Mouse (Mus musculus) heart, adult 18-20 months (tissue): ENCODE measurements at regions not wholly inside any gene's neighbourhood (a gene's known extent, or its start where the extent isn't known, plus 50 kb on each side); places are given as distances from the start of the nearest gene placed in this dataset.

Source experiments
- DNase-seq, 2 experiments: peaks; one replicate each; pipeline ENCODE4 v3.0.0; 2021 to 2022; ENCODE audit warnings: mixed read lengths in 1 of 2

- DNase-seq = no peak
Observed at GRCm38 (mm10) chr16:44674198-44674597, 49.9 kb upstream of the Nepro start.

DNA sequence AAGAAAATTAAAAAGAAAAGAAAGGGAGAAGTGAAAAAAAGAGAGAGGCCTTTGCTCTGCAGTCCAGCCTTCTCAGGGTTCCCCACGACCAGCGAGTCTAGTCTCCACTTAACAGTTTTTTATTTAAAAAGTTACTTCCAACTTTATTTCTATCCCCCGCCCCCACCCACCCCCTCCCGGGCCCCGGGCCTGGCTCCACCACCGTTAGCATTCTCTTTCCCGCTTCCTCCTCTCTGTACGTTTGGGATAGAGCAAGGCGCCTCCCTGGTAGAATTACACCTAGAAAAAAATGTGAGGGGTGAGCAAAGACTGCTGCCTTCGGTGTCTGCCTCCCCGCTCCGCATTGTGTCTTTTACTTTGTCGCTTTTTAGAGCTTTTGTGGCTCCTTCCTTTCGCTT lies 51.7 kb upstream of the Nepro start:
- DNase-seq = no peak

- no peak for DNase-seq
Observed at GRCm38 (mm10) chr16:44671551-44672421, 52.3 kb upstream of the Nepro start.

GRCm38 (mm10) chr16:44668061-44668460 lies 56.0 kb upstream of the Nepro start:
- DNase-seq = no peak

- no peak for DNase-seq
Observed at GRCm38 (mm10) chr16:44667118-44667517, 57.0 kb upstream of the Nepro start.

- no peak for DNase-seq
Observed at GRCm38 (mm10) chr16:44666431-44666997, 57.6 kb upstream of the Nepro start.

- DNase-seq = no peak
Observed at GRCm38 (mm10) chr16:44665491-44665931, 58.6 kb upstream of the Nepro start.

- no peak for DNase-seq
Observed at GRCm38 (mm10) chr16:44662966-44663600, 61.0 kb upstream of the Nepro start.

GRCm38 (mm10) chr16:44660996-44661876 lies 62.9 kb upstream of the Nepro start:
- no peak for DNase-seq

DNA sequence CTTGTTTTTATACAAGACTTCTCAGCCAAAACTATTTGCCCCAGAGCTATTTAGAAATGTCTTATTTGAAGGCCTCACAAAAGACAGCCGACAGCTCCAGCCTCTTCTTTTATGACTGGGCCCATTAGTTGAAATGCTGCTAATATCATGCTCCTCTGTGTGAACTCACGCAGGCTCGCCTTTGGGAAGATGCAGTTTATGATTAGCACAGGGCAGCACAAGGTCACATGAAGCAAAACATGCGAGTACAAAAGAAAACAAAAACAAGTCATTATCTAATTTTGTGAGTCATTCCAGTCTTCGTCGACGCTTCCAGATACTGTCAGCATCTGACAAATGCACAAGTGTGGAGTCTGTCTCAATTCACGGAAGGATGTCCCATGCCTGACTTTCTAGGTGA lies 65.8 kb upstream of the Nepro start:
- DNase-seq = no peak

DNA sequence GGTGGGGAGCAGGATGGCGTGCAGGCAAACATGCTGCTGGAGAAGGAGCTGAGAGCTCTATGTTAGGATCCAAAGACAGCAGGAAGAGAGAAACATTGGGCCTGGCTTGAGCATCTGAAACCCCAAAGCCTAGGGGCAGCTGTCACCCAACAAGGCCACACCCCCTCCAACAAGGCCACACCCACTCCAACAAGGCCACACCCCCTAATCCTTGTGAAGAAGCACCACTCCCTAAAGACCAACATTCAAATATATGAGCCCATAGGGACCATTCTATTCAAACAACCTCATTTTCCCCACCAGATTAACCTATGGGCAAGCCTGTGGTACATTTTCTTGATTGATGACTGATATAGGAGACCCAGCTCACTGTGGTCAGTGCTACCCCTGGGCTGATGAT lies 67.9 kb upstream of the Nepro start:
- no peak for DNase-seq

GRCm38 (mm10) chr16:44655306-44655705 lies 68.8 kb upstream of the Nepro start:
- peak in 1 of 2 experiments; percentile 19 for DNase-seq

- DNase-seq = peak; percentile 17 to 21
Observed at GRCm38 (mm10) chr16:44648547-44649223, 75.4 kb upstream of the Nepro start.

DNA sequence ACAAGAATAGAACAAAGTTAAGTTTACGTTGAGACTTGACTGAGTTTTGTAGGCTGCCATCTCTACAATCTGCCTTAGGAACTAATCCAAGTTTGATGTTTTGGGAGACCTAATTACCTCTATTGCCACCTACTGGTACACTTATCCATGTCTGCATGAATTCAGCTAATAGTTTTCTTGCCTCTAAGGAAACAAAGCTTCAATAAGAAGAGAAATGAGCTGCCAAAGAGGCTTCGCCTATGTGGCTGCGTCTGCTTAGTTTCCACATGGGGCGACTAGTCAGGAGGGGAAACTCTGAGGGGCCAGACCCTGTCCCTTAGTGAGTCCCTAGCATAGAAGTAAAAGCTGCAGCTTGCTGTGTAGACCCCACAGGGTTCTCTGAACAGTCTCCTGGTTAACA lies 80.1 kb upstream of the Nepro start:
- DNase-seq = peak; percentile 26 to 53

DNA sequence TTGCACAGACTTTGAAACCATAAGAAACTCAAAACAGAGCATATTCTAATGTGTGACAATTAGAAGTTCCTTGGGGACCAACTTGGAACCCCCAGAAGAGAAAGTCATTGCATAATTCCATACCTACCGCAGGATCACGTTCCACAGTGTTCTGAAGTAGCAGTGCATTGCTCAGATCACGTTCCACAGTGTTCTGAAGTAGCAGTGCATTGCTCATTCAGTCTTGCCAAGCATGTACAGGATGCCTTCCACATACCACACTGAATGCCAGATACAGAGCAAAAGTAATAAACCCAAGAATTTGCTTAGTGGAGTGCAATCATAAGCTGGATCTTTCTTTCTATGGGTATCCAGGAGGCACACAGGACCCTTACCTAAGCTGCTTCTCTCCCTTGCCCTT lies 78.4 kb upstream of the Boc start:
- no peak for DNase-seq

DNA sequence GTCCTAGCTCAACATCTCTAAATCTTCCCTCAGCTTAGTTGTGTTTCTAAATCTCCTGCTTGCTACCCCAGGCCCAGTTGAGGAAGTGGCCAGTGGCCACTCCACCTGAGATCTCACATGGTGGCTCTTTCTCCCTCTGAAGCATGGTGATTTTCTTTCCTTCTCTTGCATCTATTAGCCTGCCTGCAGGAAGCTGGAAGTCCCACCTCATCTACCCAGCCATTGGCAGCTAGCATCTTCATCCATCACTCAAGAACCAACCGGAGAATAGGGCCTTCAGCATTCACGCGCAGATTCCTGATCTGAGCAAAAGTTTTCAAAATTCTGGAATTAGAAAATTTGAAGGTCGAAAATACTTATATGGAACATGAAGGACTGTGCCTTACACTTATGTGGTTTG lies 75.8 kb upstream of the Boc start:
- no peak for DNase-seq

DNA sequence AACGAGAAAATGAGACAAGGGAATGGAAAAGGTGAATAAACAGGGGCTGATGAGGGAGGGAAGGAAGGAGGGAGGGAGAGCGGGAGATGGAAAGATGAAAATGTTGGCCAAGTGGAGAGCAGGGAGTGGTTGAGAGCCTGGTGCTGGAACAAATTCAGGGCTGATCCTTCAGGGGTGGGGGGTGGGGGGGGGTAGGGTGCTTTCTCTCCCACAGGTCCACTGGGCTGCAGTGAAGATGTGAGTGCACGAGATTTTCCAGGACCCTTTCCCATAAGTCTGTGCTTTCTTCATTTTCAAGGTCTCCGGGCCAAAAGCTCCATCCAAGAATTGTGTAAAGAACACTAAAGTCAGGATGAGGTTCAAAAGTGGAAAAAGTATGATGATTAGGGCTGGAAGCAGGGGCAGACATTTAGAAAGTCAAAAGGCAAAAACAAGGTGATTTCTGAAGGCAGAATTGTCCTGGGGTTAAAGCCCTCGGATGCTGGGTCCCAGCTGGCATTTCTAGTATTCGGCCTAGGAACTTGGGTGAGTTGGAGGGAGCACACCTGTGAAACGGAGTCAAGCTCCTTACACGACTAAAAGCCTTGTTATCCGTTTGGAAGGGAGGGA lies 74.5 kb upstream of the Boc start:
- peak in 1 of 2 experiments; percentile 27 for DNase-seq

- DNase-seq = peak; percentile 72 to 74
Observed at GRCm38 (mm10) chr16:44632330-44633058, 73.8 kb upstream of the Boc start.

- no peak for DNase-seq
Observed at GRCm38 (mm10) chr16:44631357-44632053, 72.8 kb upstream of the Boc start.

- DNase-seq = no peak
Observed at GRCm38 (mm10) chr16:44630861-44631260, 72.2 kb upstream of the Boc start.
